Mouse (Mus musculus) fibroblast of lung, adult 2 months (primary cell): ENCODE measurements at regions not wholly inside any gene's neighbourhood (a gene's known extent, or its start where the extent isn't known, plus 50 kb on each side); places are given as distances from the start of the nearest gene placed in this dataset.

ENCODE experiments used
- DNase-seq: peaks from one replicate; pipeline ENCODE4 v3.0.0-alpha.2; 2011; ENCODE audit warnings: low read depth

DNA sequence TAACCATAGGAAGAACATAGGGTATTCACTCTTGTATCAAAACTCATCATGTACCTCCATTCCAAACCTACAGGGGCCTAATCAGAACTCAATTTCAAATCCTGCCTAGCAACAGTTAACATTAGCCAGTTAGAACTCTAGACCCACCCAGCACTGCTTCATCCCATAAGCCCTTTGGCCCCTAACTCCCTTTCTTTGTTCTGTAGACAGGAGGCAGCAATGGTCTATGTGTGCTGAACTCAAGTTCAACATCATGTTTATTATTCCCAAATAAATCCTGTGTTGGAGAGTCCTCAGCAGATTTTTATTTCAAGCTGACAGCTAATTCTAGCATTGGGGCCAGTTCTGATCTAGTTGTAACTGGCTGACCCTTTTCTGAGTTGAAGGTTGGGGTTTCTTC is 112.2 kb downstream of the Ipo8 start:
- no peak for DNase-seq

DNA sequence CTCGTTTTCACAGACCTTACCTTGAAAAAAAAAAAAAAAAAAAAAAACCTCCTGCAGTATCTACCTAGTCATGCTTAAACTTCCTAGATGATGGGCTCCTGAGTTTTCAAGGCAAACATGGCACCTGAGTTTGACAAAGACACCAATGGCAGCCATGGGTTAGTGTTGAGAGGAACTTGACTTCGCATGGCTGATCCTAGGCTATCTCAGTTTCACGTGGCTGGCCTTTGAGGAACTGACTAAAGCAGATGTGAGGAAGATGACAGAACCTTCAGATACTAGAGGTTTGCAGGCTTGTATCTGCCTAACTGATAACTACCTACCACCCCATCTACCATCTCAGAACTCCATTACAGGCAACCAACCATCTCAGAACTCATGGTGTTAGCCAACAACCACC is 120.9 kb downstream of the Ipo8 start:
- DNase-seq = no peak

DNA sequence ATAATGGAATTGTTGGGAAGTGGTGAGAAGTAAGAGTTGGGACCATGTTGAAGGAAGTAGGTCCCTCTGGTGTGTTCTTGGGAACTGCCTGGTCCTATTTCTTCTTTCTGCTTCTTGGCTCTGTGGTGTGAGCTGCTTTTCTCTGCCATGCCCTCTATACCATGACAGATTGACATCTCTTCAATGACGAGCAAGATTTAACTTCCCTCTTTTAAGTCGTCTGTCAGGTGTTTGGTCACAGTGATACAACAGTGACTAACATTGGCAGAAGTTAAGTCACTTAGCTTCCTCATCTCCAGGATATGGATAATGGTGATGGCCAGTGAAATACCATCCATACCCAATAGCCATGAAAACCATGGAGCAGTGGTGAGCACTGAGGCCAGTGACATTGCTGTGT is 122.9 kb downstream of the Ipo8 start:
- DNase-seq = no peak

DNA sequence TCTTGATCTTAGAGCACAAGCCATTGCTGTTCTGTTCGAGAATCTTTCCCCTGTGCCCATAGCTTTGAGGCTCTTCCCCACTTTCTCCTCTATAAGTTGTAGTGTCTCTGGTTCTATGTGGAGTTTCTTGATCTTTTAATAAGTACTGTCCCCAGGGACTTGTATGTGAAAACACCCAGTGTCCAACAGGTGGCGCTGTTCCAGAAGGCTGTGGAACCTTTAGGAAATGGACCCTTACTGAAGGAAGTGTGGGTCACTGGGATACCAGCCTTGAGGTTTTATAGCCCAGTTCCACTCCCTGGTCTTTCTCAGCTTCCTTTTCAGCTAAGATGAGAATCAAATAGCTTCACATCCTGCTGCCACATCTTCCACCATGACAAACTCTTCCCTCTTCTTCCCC is 125.6 kb downstream of the Ipo8 start:
- no peak for DNase-seq

DNA sequence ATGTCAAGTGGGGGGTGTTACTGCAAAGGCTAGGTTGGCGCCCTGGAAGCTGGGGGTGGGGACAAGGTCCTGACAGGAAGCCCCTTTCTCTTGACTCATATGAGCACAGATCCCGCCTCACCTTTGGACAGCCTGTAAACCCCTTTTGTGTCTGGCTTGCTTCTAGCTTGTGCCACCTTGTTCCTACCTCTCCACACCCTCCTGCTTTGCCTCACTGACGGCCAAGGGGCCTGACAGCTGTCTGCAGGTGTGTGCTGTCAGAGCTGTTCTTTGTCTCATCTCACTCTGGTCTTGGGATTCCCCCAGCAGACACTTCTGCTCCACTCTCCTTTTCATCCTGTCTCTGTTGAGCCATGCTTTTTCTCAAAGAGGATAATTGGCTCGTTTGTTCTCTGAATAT is 137.9 kb downstream of the Ipo8 start:
- DNase-seq = no peak

DNA sequence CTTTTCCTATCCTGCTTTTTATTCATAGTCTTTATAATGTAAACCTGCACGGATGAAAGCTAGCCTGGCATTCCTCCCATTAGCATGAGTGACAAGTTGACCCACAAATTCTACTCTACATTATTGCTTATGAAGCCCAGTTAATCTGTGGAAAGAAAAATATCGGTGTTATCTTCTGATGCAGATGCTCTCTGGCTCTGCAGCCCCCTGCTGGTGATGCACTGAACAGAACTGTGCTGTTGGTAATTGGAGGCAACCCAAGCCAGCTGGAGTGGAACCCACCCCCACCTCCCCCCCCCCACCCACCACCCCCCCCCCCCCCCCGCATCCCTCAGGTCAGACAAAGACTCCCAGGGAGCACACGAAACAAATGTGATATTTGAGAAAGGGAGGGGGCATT is 143.5 kb downstream of the Ipo8 start:
- DNase-seq = peak; percentile 6

DNA sequence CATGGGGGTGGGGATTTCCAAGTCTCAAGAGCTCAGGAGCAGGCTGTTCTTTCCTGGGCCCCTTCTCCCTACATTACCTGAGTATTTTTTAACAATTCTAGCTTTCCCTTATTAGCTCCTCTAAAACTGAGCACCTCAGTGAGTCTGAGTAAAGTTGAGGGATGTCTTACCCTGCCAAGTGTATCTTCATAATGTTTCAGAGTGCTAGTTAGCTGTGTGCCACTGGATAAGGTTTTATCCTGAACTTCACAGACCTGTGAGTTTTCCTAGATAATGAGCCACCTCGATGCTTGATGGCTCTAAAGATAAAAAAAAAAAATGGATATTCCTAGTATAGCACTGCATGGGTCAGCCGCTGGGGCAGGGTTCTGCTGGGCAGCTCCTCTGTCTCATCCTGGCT is 171.1 kb downstream of the Ipo8 start:
- DNase-seq = no peak

DNA sequence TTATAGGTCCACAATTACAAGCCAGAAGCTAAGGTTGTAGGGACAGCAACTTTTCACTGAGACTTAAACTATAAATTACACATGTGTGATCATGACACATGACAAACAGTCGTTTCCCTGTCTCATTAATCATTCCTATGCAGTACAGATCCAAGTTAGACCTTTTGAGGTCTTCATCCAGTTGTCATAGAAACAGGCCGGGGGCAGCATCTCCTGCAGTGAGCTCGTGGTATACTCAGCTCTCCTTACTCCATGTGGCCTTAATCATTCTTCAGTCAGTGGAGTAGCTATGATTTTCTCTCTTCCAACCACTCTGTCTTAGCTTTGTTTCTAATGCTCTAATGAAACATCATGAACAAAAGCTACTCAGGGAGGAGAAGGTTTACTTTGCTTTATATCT is 178.1 kb downstream of the Ipo8 start:
- DNase-seq = no peak

DNA sequence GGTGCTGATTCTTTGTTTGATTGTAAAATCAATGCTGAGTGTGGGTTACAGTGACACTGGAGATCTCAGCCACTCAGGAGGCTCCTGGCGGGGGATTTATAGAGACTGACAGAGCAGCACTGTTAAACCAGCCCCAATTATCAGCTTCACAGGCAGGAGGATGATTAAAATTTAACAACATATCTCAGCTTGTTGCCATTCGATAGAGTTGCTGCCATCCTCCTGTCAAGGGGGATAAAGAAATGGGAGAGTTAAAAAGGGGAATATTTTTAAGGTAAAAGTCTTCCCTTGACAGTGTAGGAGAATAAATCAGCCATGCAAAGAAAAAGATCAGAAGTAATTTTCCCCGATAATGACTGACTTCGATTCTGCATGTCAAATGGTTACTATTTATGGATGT is 178.8 kb downstream of the Ipo8 start:
- no peak for DNase-seq

DNA sequence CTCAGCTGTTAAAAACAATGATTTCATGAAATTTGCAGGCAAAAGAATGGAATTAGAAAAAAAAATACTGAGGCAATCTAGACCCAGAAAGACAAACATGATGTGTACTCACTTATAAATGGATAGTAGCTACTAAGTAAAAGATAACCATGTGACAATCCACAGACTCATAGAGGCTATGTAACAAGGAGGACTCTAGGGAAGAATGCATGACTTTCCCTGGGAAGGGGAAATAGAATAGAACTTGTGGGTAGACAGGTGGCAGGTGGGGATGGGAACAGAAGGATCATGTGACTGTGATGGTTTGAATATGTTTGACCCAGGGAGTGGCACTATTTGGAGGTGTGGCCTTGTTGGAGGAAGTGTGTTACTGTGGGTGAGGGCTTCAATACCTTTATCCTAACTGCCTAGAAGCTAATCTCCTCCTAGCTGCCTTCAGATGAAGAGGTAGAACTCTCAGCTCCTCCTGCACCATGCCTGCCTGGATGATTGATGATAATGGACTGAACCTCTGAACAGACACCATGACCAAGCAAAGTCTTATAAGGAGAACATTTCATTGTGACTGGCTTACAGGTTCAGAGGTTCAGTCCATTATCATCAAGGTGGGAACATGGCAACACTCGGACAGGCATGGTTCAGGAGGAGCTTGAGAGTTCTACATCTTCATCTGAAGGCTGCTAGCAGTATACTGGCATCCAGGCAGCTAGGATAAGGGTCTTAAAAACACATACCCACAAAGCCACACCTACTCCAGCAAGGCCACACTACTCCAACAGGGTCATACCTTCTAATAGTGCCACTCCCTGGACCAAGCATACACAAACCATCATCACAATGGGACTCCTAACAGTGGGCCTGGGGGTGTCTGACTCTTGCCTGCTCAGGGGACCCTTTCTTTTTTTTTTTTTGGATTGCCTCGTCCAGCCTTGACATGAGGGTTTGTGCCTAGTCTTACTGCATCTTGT is 183.6 kb downstream of the Ipo8 start:
- DNase-seq = no peak

DNA sequence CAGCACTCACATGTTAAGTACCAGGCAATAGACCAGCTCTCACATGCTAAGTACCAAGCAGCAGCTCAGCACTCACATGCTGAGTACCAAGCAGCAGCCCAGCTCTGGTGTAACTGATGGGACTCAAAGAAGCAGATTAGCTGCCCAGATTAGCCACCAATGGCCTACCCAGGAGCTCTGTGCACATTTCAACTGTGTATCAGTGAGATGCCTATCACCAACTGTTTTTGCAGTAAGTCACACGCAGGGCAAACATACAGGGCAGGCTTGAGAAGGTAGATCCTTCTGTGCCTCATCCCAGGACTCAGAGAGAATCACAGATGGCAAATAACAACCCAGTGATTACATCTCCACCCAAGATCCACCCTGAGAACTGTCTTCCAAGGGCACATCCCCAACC is 190.7 kb downstream of the Ipo8 start:
- no peak for DNase-seq

DNA sequence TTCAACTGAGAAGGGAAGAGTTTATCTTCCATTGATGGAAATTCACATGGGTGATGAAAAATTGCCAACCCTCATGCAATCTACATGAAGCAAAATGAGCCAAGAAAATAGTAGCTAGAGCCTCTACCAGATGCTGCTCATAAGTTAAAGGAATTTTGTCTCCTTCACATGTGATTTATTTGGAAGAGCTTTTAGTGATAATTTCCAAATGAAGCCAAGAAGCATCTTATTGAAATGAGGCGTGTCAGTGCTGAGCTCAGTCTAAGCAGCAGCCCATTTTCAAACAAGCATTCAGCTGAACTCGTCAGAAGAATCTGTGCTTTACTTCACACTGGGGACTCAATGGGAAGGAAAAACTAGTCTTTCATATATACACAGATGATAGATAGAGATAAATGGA is 190.0 kb upstream of the Tmtc1 start:
- no peak for DNase-seq

DNA sequence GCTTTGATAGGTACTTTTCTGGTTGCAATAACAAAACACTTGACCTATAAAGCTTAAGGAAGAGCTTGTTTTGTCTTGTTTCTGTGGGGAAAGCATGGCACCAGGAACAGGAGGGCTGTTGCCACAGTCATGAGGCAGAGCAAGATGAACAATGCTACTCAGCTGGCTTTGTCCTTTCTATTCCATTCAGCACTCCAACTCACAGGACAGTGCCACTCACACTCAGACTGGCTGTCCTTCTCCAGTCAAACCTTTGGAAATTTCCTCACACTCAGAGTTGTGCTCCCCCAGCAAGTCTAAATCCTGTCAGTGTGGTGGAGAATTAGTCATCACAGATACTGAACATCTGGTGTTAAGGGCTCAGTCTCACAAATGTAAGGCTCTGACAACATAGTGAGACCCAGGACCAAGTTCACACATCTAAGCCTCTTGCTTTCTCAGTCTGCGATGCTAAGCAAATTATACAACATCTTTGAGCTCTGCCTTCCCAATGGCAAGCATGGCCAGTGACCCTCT is 183.0 kb upstream of the Tmtc1 start:
- no peak for DNase-seq

DNA sequence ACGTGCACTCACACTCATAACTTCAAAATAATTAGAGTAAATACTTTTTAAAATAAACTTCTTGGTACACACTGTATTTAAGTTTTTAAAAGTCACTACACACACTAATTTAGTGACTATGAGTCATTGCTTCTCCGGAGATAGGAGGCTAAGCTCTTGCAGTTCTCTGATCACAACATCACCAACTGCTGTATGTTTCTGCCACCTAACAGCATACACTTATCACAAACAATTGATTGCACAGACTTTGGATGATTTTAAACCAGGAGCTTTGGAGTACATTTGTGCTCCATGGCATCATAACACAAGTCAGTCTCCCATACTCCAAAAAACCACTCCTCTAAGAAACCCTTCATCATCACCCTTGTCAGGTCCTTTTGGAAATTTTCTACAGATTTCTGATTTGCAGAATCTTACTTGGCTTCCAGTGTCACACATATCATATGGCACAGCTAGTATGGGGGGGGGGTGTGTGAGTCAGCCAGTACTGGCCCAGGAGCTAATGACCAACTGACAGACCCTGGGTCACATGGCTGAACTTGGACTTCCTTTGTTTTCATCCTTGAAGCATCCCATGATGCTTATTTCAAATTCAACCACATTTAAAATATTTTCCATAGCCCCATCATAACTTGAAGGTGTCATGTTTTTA is 179.1 kb upstream of the Tmtc1 start:
- no peak for DNase-seq

DNA sequence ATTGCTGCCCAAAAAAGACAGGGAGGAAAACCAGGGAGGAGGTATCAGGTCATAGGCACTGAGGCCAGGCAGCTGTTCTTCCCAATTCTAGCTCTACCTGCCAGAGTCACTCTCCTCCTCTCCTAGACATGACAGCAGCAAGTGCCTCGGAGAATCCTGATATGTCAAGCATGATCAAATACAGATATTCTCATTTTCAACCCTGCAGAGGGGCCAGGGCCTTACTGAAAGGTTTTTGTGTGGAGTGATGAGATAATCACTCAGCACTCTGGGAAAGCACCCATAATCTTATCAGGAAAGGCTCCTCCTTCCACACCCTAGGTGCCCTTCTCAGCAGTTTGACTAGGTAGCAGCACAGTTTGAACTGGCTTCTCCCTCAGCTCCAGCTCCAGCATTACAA is 175.8 kb upstream of the Tmtc1 start:
- DNase-seq = no peak

DNA sequence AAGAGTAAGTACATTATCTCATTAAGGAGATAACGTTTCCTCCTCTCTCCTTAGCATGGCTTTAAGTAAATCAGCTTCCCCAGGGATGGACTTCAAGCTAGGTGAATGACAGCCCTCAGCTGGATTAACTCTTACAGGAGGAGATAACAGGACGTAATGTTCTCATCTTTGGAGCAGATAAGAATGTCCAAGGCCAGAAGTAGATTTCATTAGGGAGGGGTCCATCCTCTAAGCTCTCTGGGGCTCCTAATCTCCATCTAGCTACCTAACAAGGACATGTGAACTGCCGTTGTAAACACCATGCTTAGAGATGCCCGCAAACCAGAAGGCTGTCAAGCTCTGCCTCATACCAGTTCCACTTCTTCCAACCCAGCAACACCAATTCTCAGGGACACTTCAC is 171.7 kb upstream of the Tmtc1 start:
- DNase-seq = no peak

DNA sequence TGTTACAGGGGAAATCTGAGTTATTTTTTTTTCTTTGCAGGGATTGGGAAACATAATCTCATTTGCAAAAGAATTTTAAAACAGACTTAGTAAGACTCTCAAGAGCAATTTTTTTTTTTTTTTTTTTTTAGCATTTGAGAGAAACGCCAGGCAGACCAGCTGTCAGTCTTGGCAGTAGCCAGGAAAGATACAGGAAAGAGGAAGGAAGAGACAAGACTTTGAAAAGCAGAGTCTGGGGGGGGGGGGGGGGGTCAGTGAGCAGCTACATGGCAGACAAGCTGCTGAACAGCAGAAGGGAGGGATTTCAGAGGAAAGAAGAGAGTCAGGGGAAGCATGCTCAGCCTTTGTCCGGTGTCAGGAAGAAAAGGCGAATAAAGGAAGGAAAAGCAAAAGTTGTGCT is 171.3 kb upstream of the Tmtc1 start:
- DNase-seq = no peak

DNA sequence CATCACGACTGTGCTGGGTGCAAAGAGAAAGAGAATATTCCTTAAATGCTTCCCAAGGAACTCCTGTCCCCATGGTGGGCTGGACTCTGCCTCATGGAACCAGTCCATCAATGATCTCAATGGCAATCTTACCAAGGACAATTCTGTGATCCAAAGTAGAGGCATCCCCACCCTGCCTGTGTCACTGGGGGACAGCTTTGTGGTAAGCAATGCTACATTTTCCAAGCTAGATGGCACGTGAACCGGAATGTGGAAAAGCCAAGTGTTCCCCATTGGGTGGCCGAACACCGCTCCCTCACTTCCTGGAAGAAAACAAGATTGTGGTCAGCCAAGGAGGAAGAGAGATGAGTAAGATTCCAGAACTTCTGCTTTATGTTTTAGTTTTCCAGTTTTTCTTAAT is 164.7 kb upstream of the Tmtc1 start:
- no peak for DNase-seq

DNA sequence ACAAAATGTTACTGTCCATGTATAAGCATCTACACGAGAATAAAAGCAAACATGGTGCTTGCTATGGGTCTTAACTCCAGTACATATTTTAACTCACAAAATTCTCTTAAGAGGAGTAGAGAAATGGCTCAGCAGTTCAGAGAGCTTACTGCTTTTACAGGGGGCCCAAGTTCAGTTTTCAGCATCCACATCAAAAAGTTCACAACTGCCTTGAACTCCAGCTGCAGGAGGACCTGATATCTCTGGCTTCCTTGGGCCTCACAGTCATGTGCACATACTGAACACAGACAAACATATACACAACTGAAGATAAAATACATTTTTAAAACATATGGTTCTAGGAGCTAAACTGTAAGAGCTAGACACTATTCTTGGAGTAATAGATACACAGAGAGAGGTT is 161.0 kb upstream of the Tmtc1 start:
- DNase-seq = no peak

DNA sequence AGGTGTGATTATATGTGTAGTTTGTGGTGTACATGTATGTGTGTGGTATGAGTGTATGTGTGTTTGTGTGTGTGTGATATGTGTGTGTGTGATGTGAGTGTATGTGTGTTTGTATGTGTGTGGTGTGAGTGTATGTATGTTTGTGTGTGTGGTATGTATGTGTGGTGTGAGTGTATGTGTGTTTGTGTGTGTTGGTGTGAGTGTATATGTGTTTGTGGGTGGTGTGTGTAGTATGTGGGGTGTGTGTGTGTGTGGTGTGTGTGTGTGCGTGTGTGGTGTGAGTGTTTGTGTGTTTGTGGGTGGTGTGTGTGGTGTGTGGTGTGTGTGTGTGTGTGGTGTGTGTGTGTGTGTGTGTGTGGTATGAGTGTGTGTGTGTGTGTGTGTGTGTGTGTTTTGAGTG is 160.6 kb upstream of the Tmtc1 start:
- DNase-seq = no peak

DNA sequence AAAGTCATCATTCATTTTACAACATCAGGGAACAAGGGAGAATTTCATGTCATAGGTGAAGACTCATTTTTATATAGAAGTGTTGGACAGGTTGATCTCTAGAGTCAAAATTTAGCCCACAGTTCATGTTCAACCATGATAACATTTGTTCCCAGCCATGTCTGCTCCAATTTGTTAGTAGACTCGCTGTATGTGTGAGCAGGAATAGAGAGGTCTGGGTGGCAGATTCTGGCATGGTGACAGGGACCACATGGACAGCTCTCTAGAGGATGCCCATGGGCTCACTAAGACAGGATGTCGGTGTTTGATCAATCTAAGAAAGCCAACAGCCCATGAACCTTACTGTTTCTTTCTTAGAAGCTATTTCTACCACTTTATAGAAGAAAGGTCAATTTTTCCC is 159.7 kb upstream of the Tmtc1 start:
- no peak for DNase-seq

DNA sequence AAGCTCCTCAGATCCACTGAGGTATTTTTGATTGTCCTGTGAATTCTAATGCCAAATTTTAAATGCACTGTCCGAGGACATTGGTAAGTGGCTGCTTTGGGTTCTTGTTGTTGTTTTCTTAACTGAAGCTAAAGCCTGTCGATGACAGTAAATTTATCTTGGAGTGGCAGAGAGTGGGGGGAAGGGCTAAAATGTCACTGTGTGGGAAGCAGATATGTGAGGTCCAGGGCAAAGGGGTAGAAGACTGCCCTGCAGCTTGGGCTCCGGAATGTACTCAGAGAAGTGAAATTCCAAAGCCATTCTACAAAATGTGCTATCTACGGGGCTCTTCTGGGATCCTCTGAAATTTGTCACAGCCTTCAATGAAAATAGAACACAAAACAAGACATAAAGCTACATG is 159.3 kb upstream of the Tmtc1 start:
- no peak for DNase-seq

DNA sequence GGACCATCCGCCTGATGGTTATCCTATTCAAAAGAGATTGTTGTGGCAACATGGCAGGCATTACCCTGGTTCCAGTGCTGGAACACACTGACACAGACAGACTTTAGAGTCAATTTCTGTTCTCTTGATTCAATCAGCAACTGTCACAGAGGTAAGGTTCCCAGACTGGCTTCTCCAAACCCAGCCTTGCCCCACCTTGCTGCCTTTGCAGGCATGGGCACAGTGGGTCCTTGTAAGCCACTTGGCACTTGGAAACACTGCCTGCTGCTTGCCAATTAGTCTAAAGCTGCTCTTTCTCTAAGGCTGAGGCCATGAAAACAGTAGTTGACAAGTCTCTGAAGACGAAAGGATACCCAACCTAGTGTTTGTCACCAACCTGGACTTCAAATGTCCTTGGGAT is 158.7 kb upstream of the Tmtc1 start:
- no peak for DNase-seq

DNA sequence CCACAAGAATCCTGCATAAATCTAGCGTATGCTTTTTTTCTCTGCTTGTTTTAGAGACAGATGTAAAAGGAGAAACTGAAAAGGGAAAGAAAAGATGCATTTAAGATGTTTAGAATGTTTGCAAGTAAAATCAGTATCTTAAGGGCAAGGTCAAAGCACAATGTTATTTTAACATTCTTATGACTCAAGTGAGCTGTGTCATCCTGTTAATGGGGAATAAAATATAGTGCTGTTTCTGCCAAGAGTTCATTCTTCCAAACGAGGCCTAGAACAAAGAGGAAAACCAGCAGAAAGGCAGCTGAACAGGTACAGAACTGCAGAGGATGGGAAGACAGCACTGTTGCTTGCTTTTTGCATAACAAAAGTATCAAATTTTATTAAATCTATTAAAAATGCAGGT is 156.7 kb upstream of the Tmtc1 start:
- DNase-seq = no peak
